7 mouse cellular contexts compared by ENCODE assay signal in the genomic region with DNA sequence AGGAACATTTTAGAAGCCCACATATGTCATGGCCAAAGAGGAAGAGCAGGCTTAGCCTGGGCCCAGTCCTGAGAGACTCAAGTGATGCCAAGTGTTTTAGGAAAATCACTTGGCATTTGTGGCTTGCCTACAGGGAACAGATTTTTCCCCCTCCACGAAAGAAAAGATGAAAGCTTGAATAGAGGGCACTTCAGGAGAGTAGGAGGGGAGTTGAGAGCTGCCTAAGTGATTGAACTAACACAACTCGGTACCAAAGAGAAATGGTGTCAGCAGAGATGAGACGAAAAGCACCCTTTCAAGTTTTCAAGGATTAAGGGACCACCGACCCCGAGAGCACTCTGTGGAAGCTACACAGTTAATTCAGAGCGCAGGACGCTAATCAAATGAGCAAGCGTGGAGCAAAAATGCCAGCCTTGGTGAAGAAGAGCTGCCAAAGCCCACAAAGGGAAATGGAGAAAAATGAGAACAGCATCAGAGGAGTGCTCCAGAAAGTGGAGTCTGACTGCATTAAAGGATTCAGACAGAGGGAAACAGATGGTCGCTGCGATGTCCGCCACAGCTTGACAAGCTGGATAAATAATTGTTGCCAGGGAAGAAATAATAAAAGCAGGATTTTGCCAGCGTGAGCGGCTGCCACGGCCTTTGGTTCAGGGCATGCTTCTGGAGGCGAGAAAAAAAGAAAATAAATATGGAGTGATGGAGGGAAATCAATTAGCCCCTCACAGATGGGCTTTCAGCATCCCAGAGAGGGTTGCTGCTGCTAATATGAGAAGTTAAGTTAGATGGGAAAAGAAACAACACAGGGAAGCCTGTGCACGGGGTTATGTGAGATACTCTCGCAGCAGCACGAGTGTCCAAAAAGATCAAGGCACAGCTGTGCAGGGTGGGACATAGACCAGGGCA.
DNase-seq lines count a peak whose midpoint lies in the region; ATAC-seq and TF ChIP-seq lines count a peak whose summit lies in the region.

No protein-coding gene starts in this region.

- H3K4me1 ChIP-seq in cerebellum, adult 2 months (ENCODE audit: control insufficient read depth, insufficient read depth, low read length), result peaks cover 12% of the 10 kb centered on the region; the same call in 1 of the 2 replicates
- 0 out of 2 replicates have a peak, but pooled peaks cover 12% of the 10 kb centered on the region for H3K4me1 ChIP-seq in hindbrain, embryonic 14.5 days (replicated peaks; ENCODE audit: control insufficient read depth, insufficient read depth, low read length)
- no peaks in the 10 kb centered on the region for H3K4me1 ChIP-seq in thymus, adult 2 months (replicated peaks; ENCODE audit: control insufficient read depth, insufficient read depth, low read length)

- H3K27ac ChIP-seq in cerebellum, adult 2 months (ENCODE audit: insufficient read depth, low read length), result peak overlapping the region; percentile 85
- peak overlapping the region; percentile 74 for H3K27ac ChIP-seq in hindbrain, embryonic 14.5 days
- H3K27ac ChIP-seq in thymus, adult 2 months (ENCODE audit: control insufficient read depth, insufficient read depth, low read length), result no peak overlapping the region

- peak overlapping the region; percentile 47 for H3K4me2 ChIP-seq in hindbrain, embryonic 14.5 days (replicated peaks)

- H3K9me3 ChIP-seq in hindbrain, embryonic 14.5 days (ENCODE audit: control insufficient read depth, low read length), result no peaks in the 10 kb centered on the region

- peak; percentile 83 to 93 for DNase-seq in cerebellum, adult 2 months
- peak; percentile 64 for DNase-seq in embryo, embryonic 10 days (ENCODE audit: low spot score)
- DNase-seq in hindbrain, embryonic 14.5 days (ENCODE audit: low spot score), result peak; percentile 71
- DNase-seq in mesoderm, embryonic 11.5 days (ENCODE audit: low read depth, low spot score), result peak; percentile 70
- DNase-seq in telencephalon, adult 2 months (ENCODE audit: low read depth, low spot score), result peak; percentile 38
- no peak for DNase-seq in thymus, postnatal 36 days
- DNase-seq in thymus, adult 2 months, result no peak

- peak overlapping the region; percentile 25; the same call in 1 of the 2 replicates for H3K9ac ChIP-seq in hindbrain, embryonic 14.5 days

- 4% methylated on average over 18 of the region's 18 CpGs for WGBS in cerebellum, adult 2 months
- 10% methylated on average over 18 of the region's 18 CpGs for WGBS in hindbrain, embryonic 14.5 days
- 69% methylated on average over 18 of the region's 18 CpGs for WGBS in thymus, adult 2 months

- H3K36me3 ChIP-seq in hindbrain, embryonic 14.5 days (replicated peaks; ENCODE audit: control insufficient read depth, insufficient read depth), result no peaks in the 10 kb centered on the region
- no peaks in the 10 kb centered on the region for H3K36me3 ChIP-seq in thymus, adult 2 months (ENCODE audit: control insufficient read depth, insufficient read depth, low read length)

- TF ChIP-seq CTCF in cerebellum, adult 2 months (IDR thresholded peaks at IDR 0.05; ENCODE audit: borderline replicate concordance, insufficient read depth, low read depth, low read length), result no peak
- TF ChIP-seq CTCF in thymus, adult 2 months (IDR thresholded peaks at IDR 0.05; ENCODE audit: borderline replicate concordance, control insufficient read depth, extremely low read depth, insufficient read depth, low read length, poor library complexity), result no peak

- no peak for TF ChIP-seq POLR2A in cerebellum, adult 2 months (IDR thresholded peaks at IDR 0.05; ENCODE audit: borderline replicate concordance, insufficient read depth, low read length)
- no peak for TF ChIP-seq POLR2A in thymus, adult 2 months (IDR thresholded peaks at IDR 0.05; ENCODE audit: control insufficient read depth, extremely low read depth, insufficient read depth, low read length, poor library complexity)

- H3K27me3 ChIP-seq in cerebellum, adult 2 months (ENCODE audit: control insufficient read depth, insufficient read depth, low read length), result no peaks in the 10 kb centered on the region
- H3K27me3 ChIP-seq in hindbrain, embryonic 14.5 days (ENCODE audit: control insufficient read depth, insufficient read depth, low read length), result no peaks in the 10 kb centered on the region
- no peaks in the 10 kb centered on the region for H3K27me3 ChIP-seq in thymus, adult 2 months (ENCODE audit: control insufficient read depth, insufficient read depth, low read length)

- peak overlapping the region; percentile 2 for H3K4me3 ChIP-seq in cerebellum, adult 2 months (replicated peaks; ENCODE audit: insufficient read depth, low read depth, low read length)
- H3K4me3 ChIP-seq in hindbrain, embryonic 14.5 days (replicated peaks; ENCODE audit: low read length), result peak overlapping the region; percentile 10; the same call in 1 of the 2 replicates
- H3K4me3 ChIP-seq in thymus, adult 2 months (ENCODE audit: control insufficient read depth, insufficient read depth, low read length), result no peak overlapping the region

- peak; percentile 90 for ATAC-seq in hindbrain, embryonic 14.5 days (ENCODE audit: low FRiP score)

Comparison
In these comparisons a context has a peak if more than half of its experiments do, and no peak if none do; other contexts are left out.
1. DNase-seq: peak in cerebellum, adult 2 months (2 of 2), embryo, embryonic 10 days (single experiment), hindbrain, embryonic 14.5 days (single experiment), mesoderm, embryonic 11.5 days (single experiment) and telencephalon, adult 2 months (single experiment); none in thymus, postnatal 36 days (0 of 2) and thymus, adult 2 months (single experiment).